Mouse (Mus musculus): ENCODE measurements around the gene Ndufa6. TPM values are rescaled to one million over a fixed set of nuclear protein-coding genes. Genes with fewer than 3 reads are reported as not detected.

Gene Ndufa6
- total and polyA plus RNA-seq, 2 experiments from 2014 or later: 287 to 482 TPM

- no peak for TF ChIP-seq CTCF (IDR thresholded peaks at IDR 0.05)
- WGBS: under 1% methylated on average over 51 of the region's 51 CpGs
- peak; percentile 98 for ATAC-seq (ENCODE audit: low FRiP score)
These were observed 8.2 kb downstream of the Ndufa6 start for GRCm38 (mm10) chr15:82345820-82346470.

GRCm38 (mm10) chr15:82344971-82345370 is 9.2 kb downstream of the Ndufa6 start:
- peaks cover 9% of the 10 kb centered on the region; the same call in 1 of the 2 replicates for H3K27me3 ChIP-seq (ENCODE audit: insufficient read depth, low read length)
- peaks cover 7% of the 10 kb centered on the region; the same call in 1 of the 2 replicates for H3K4me1 ChIP-seq (ENCODE audit: insufficient read depth, low read length)
- H3K9me3 ChIP-seq (ENCODE audit: low read length): no peaks in the 10 kb centered on the region
- H3K4me2 ChIP-seq (ENCODE audit: low read depth, low read length, poor library complexity, severe bottlenecking): no peak overlapping the region
- no peak overlapping the region for H3K9ac ChIP-seq (replicated peaks; ENCODE audit: low read length, poor library complexity, severe bottlenecking)
- H3K27ac ChIP-seq (ENCODE audit: low read depth, low read length): no peak overlapping the region
- TF ChIP-seq CTCF (IDR thresholded peaks at IDR 0.05): no peak
- no peak for DNase-seq (ENCODE audit: low spot score)
- H3K36me3 ChIP-seq (ENCODE audit: insufficient read depth, low read length): peaks cover 23% of the 10 kb centered on the region
- H3K4me3 ChIP-seq (ENCODE audit: low read depth, low read length): no peak overlapping the region
- WGBS: 91% methylated on average over 6 of the region's 6 CpGs
- no peak for ATAC-seq (ENCODE audit: low FRiP score)

More at GRCm38 (mm10) chr15:82345820-82346470, 8.2 kb downstream of the Ndufa6 start:
- H3K27me3 ChIP-seq (ENCODE audit: insufficient read depth, low read length): peaks cover 2% of the 10 kb centered on the region; the same call in 1 of the 2 replicates
- DNase-seq (ENCODE audit: low spot score): peak; percentile 99
- H3K9ac ChIP-seq (replicated peaks; ENCODE audit: low read length, poor library complexity, severe bottlenecking): peak overlapping the region; percentile 75
- H3K4me1 ChIP-seq (ENCODE audit: insufficient read depth, low read length): peaks cover 7% of the 10 kb centered on the region; the same call in 1 of the 2 replicates
- H3K4me2 ChIP-seq (ENCODE audit: low read depth, low read length, poor library complexity, severe bottlenecking): peak overlapping the region; percentile 63
- peaks cover 28% of the 10 kb centered on the region for H3K36me3 ChIP-seq (ENCODE audit: insufficient read depth, low read length)
- H3K4me3 ChIP-seq (ENCODE audit: low read depth, low read length): peak overlapping the region; percentile 58
- H3K9me3 ChIP-seq (ENCODE audit: low read length): no peaks in the 10 kb centered on the region
- H3K27ac ChIP-seq (ENCODE audit: low read depth, low read length): peak overlapping the region; percentile 92

- H3K4me3 ChIP-seq (ENCODE audit: low read depth, low read length): no peak overlapping the region
- peaks cover 9% of the 10 kb centered on the region; the same call in 1 of the 2 replicates for H3K27me3 ChIP-seq (ENCODE audit: insufficient read depth, low read length)
- 90% methylated on average over 27 of the region's 27 CpGs for WGBS
- no peak overlapping the region for H3K4me2 ChIP-seq (ENCODE audit: low read depth, low read length, poor library complexity, severe bottlenecking)
- H3K36me3 ChIP-seq (ENCODE audit: insufficient read depth, low read length): peaks cover 10% of the 10 kb centered on the region
- no peak for TF ChIP-seq CTCF (IDR thresholded peaks at IDR 0.05)
- ATAC-seq (ENCODE audit: low FRiP score) (no peak), DNase-seq (ENCODE audit: low spot score) (no peak)
- H3K4me1 ChIP-seq (ENCODE audit: insufficient read depth, low read length): peaks cover 7% of the 10 kb centered on the region; the same call in 1 of the 2 replicates
- H3K9me3 ChIP-seq (ENCODE audit: low read length): no peaks in the 10 kb centered on the region
- H3K27ac ChIP-seq (ENCODE audit: low read depth, low read length): no peak overlapping the region
- no peak overlapping the region for H3K9ac ChIP-seq (replicated peaks; ENCODE audit: low read length, poor library complexity, severe bottlenecking)
These were observed 10.5 kb downstream of the Ndufa6 start for GRCm38 (mm10) chr15:82343368-82344287.

GRCm38 (mm10) chr15:82342543-82342935 is 11.6 kb downstream of the Ndufa6 start:
- no peak for TF ChIP-seq CTCF (IDR thresholded peaks at IDR 0.05)
- Histone ChIP-seq H3K4me2 (ENCODE audit: low read depth, low read length, poor library complexity, severe bottlenecking) (no peak overlapping the region), H3K27ac (ENCODE audit: low read depth, low read length) (no peak overlapping the region), H3K27me3 (ENCODE audit: insufficient read depth, low read length) (peaks cover 9% of the 10 kb centered on the region; the same call in 1 of the 2 replicates), H3K36me3 (ENCODE audit: insufficient read depth, low read length) (no peaks in the 10 kb centered on the region), H3K9ac (replicated peaks; ENCODE audit: low read length, poor library complexity, severe bottlenecking) (no peak overlapping the region), H3K4me1 (ENCODE audit: insufficient read depth, low read length) (peaks cover 12% of the 10 kb centered on the region), H3K4me3 (ENCODE audit: low read depth, low read length) (no peak overlapping the region), H3K9me3 (ENCODE audit: low read length) (no peaks in the 10 kb centered on the region)
- no peak for DNase-seq (ENCODE audit: low spot score)
- WGBS: 81% methylated on average over 5 of the region's 5 CpGs
- no peak for ATAC-seq (ENCODE audit: low FRiP score)

GRCm38 (mm10) chr15:82341675-82342542 is 12.2 kb downstream of the Ndufa6 start:
- Histone ChIP-seq H3K27me3 (ENCODE audit: insufficient read depth, low read length) (peaks cover 9% of the 10 kb centered on the region; the same call in 1 of the 2 replicates), H3K4me3 (ENCODE audit: low read depth, low read length) (no peak overlapping the region), H3K36me3 (ENCODE audit: insufficient read depth, low read length) (no peaks in the 10 kb centered on the region), H3K4me2 (ENCODE audit: low read depth, low read length, poor library complexity, severe bottlenecking) (peak overlapping the region; percentile 43; the same call in 1 of the 2 replicates), H3K9me3 (ENCODE audit: low read length) (no peaks in the 10 kb centered on the region), H3K27ac (ENCODE audit: low read depth, low read length) (no peak overlapping the region), H3K4me1 (ENCODE audit: insufficient read depth, low read length) (peaks cover 8% of the 10 kb centered on the region), H3K9ac (replicated peaks; ENCODE audit: low read length, poor library complexity, severe bottlenecking) (no peak overlapping the region)
- TF ChIP-seq CTCF (IDR thresholded peaks at IDR 0.05): no peak
- 69% methylated on average over 15 of the region's 15 CpGs for WGBS
- ATAC-seq (ENCODE audit: low FRiP score) (no peak), DNase-seq (ENCODE audit: low spot score) (no peak)
